Comparison of ENCODE assay signal across 13 mouse cellular contexts in the genomic region with DNA sequence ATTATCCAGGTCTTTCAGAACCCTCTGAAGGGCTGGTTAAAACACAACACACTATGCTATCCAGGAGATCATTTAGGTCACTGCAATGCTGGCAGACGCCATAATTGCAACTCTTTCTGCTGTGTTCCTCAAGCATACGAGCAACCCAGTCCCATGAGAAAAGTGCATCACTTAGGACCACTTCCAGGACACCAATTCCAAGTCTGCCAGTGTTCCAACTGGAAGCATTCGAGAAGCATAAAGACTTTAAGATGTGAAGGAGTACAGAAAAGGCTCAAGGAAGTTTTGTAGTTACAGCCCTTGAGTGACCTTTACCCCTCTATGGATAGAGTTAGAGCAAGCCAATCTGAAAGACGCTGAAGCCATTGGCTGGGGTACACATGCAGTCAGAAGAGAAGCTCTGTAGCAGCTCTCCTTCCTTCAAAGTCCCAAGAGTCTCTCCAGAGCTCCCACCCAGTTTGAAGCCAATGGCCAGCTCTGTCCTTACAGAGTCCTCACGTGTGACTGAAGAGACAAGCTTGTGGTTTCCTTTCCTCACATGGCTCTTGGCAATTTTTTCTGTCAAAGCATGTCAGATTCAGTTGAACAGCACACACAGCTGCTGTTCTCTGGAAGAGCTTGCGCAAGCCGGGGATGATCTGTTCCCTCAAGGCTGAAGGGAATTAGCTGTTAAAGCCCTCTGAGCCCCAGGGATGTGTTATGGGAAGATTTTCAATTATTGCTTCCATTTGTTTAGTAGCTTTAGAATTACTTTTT. TPM values are rescaled to one million over a fixed set of nuclear protein-coding genes. Genes with fewer than 3 reads are reported as not detected.
A peak's percentile ranks its signal among the peaks of the same experiment; 100 is the strongest.
DNase-seq lines count a peak whose midpoint lies in the region; ATAC-seq and TF ChIP-seq lines count a peak whose summit lies in the region.
"Had no signal": no experiment of that assay in that cellular context is flagged by ENCODE, and none has a peak within 500 bp of the region (broad histone marks: within the 10 kb centered on the region; RNA-seq: fewer than 3 reads in every experiment).

No protein-coding gene starts in this region.

- peak; percentile 38 for DNase-seq in midbrain, postnatal 0 days (ENCODE audit: low spot score)
- DNase-seq in midbrain, embryonic 11.5 days (ENCODE audit: low spot score, missing footprints): no peak
- peak; percentile 21 for DNase-seq in brain, adult 2 months (ENCODE audit: low read depth, low spot score)
- peak; percentile 37 to 46 for DNase-seq in heart, postnatal 36 days
- DNase-seq in MN1 (ENCODE audit: low spot score): no peak
- DNase-seq in spleen, adult 18-20 months: no peak
- DNase-seq: cerebellum, adult 9-11 months; liver, embryonic 13.5 days had no signal

- ATAC-seq in midbrain, postnatal 0 days (ENCODE audit: low FRiP score): no peak
- ATAC-seq in midbrain, embryonic 11.5 days (ENCODE audit: low FRiP score): no peak
- no peak for ATAC-seq in megakaryocyte-erythroid progenitor cell, adult 5-6 weeks (replicated peaks; ENCODE audit: low FRiP score, low TSS enrichment, poor library complexity, severe bottlenecking)

- 66% methylated on average over 7 of the region's 7 CpGs for WGBS in midbrain, postnatal 0 days
- 84% methylated on average over 7 of the region's 7 CpGs for whole genome bisulfite sequencing in midbrain, embryonic 11.5 days
- 66% methylated on average over 7 of the region's 7 CpGs for WGBS in small intestine, adult 2 months

- H3K27me3 ChIP-seq in midbrain, postnatal 0 days (ENCODE audit: insufficient read depth, low read length): no peaks in the 10 kb centered on the region
- no peaks in the 10 kb centered on the region for H3K27me3 ChIP-seq in midbrain, embryonic 11.5 days (ENCODE audit: control insufficient read depth, insufficient read depth, low read length)
- no peaks in the 10 kb centered on the region for H3K27me3 ChIP-seq in small intestine, adult 2 months (ENCODE audit: control insufficient read depth, insufficient read depth, low read length)
- H3K27me3 ChIP-seq: hindbrain, embryonic 13.5 days; liver, embryonic 13.5 days; neural tube, embryonic 13.5 days had no signal

- no peaks in the 10 kb centered on the region for H3K9me3 ChIP-seq in midbrain, postnatal 0 days (ENCODE audit: low read length)
- H3K9me3 ChIP-seq in midbrain, embryonic 11.5 days (ENCODE audit: control insufficient read depth, low read length): no peaks in the 10 kb centered on the region
- H3K9me3 ChIP-seq: forebrain, embryonic 10.5 days; hindbrain, embryonic 13.5 days; liver, embryonic 13.5 days; neural tube, embryonic 13.5 days had no signal

- TF ChIP-seq POLR2A in small intestine, adult 2 months (IDR thresholded peaks at IDR 0.05; ENCODE audit: low read depth, low read length): no peak

- H3K36me3 ChIP-seq in midbrain, postnatal 0 days (ENCODE audit: insufficient read depth, low read length): no peaks in the 10 kb centered on the region
- H3K36me3 ChIP-seq in midbrain, embryonic 11.5 days (ENCODE audit: control insufficient read depth, insufficient read depth, low read length): no peaks in the 10 kb centered on the region
- H3K36me3 ChIP-seq in small intestine, adult 2 months (ENCODE audit: control insufficient read depth, insufficient read depth, low read length): no peaks in the 10 kb centered on the region
- H3K36me3 ChIP-seq: forebrain, embryonic 10.5 days; hindbrain, embryonic 13.5 days; liver, embryonic 13.5 days; neural tube, embryonic 13.5 days had no signal

- no peak for TF ChIP-seq CTCF in midbrain, postnatal 0 days (IDR thresholded peaks at IDR 0.05)
- no peak for TF ChIP-seq CTCF in small intestine, adult 2 months (IDR thresholded peaks at IDR 0.05; ENCODE audit: extremely low read depth, insufficient read length, insufficient replicate concordance, low read depth, low read length)

- H3K9ac ChIP-seq in midbrain, postnatal 0 days (replicated peaks; ENCODE audit: low read length, poor library complexity, severe bottlenecking): no peak overlapping the region
- H3K9ac ChIP-seq in midbrain, embryonic 11.5 days (ENCODE audit: low read length): no peak overlapping the region
- H3K9ac ChIP-seq: hindbrain, embryonic 13.5 days; liver, embryonic 13.5 days; neural tube, embryonic 13.5 days had no signal

- intact Hi-C loops in heart, postnatal 36 days (cut with DNase I): no loop called here

- H3K27ac ChIP-seq in midbrain, postnatal 0 days (ENCODE audit: low read depth, low read length): no peak overlapping the region
- H3K27ac ChIP-seq in midbrain, embryonic 11.5 days (ENCODE audit: low read depth, low read length): no peak overlapping the region
- 0 out of 2 replicates have a peak overlapping the region, but pooled peaks have one; percentile 35 for H3K27ac ChIP-seq in small intestine, adult 2 months (ENCODE audit: insufficient read depth, low read depth, low read length)
- H3K27ac ChIP-seq: forebrain, embryonic 10.5 days; hindbrain, embryonic 13.5 days; liver, embryonic 13.5 days; neural tube, embryonic 13.5 days had no signal

- no peak overlapping the region for H3K4me2 ChIP-seq in midbrain, postnatal 0 days (ENCODE audit: low read depth, low read length, poor library complexity, severe bottlenecking)
- H3K4me2 ChIP-seq in midbrain, embryonic 11.5 days: no peak overlapping the region
- H3K4me2 ChIP-seq: hindbrain, embryonic 13.5 days; liver, embryonic 13.5 days; neural tube, embryonic 13.5 days had no signal

- H3K4me1 ChIP-seq in midbrain, postnatal 0 days (ENCODE audit: insufficient read depth, low read length): no peaks in the 10 kb centered on the region
- H3K4me1 ChIP-seq in midbrain, embryonic 11.5 days (ENCODE audit: control insufficient read depth, insufficient read depth, low read length): no peaks in the 10 kb centered on the region
- H3K4me1 ChIP-seq in small intestine, adult 2 months (ENCODE audit: control insufficient read depth, insufficient read depth, insufficient read length, low read length): peaks cover 3% of the 10 kb centered on the region; the same call in 1 of the 2 replicates
- H3K4me1 ChIP-seq: forebrain, embryonic 10.5 days; hindbrain, embryonic 13.5 days; liver, embryonic 13.5 days; neural tube, embryonic 13.5 days had no signal

- H3K4me3 ChIP-seq in midbrain, postnatal 0 days (ENCODE audit: low read depth, low read length): no peak overlapping the region
- H3K4me3 ChIP-seq in midbrain, embryonic 11.5 days (ENCODE audit: low read depth, low read length): no peak overlapping the region
- H3K4me3 ChIP-seq in small intestine, adult 2 months (ENCODE audit: low read depth, low read length): no peak overlapping the region
- H3K4me3 ChIP-seq: forebrain, embryonic 10.5 days; hindbrain, embryonic 13.5 days; liver, embryonic 13.5 days; neural tube, embryonic 13.5 days had no signal

RNA-seq across cellular contexts. Expression of gene Ccl8, which starts 56.5 kb away (rescaled TPM):
- total RNA-seq in midbrain, postnatal 0 days (2014; rRNA removed): not detected in 2 replicates
- polyA plus RNA-seq in midbrain, postnatal 0 days (2015; fragmentation: Nextera tagmentation; extraction: Ambion mirVana): not detected in 2 replicates
- polyA plus RNA-seq in midbrain, embryonic 11.5 days (2014; fragmentation: Nextera tagmentation; extraction: Ambion mirVana): not detected in 2 replicates
- total RNA-seq in heart, postnatal 36 days (2021): 1 to 10 TPM in 1 of 2 experiments, under 1 TPM in 1; 0.67 to 1.5 TPM
- 1.1 and 6.2 TPM in 2 replicates for polyA plus RNA-seq in small intestine, adult 2 months (2012; rRNA removed)
- total RNA-seq in megakaryocyte-erythroid progenitor cell, adult 5-6 weeks (2014; fragmentation: Nextera tagmentation): not detected in 2 replicates
- not detected in 2 replicates for total RNA-seq in megakaryocyte-erythroid progenitor cell, adult 5-6 weeks (2017)
- polyA plus RNA-seq: forebrain, embryonic 10.5 days; hindbrain, embryonic 13.5 days; liver, embryonic 13.5 days; neural tube, embryonic 13.5 days had no signal

Comparison
In these comparisons a context has a peak if more than half of its experiments do, and no peak if none do; other contexts are left out.
1. DNase-seq: peak in midbrain, postnatal 0 days (single experiment), brain, adult 2 months (single experiment) and heart, postnatal 36 days (2 of 2); none in midbrain, embryonic 11.5 days (single experiment), MN1 (single experiment) and spleen, adult 18-20 months (0 of 2).